Mouse (Mus musculus): Measurements from ENCODE around the gene Rpl3l.
A peak's percentile ranks its signal among the peaks of the same experiment; 100 is the strongest.

GRCm38 (mm10) chr17:24706982-24707800, 20.4 kb upstream of the Rpl3l start, which contains the start of gene Tbl3:
- TF ChIP-seq CTCF (IDR thresholded peaks at IDR 0.05; ENCODE audit: insufficient read depth, low read depth, low read length) = no peak
- TF ChIP-seq POLR2A (IDR thresholded peaks at IDR 0.05; ENCODE audit: insufficient read depth, low read depth, low read length) = peak; percentile 86; the same call in 1 of the 2 replicates
